In genomic region chr6:30303771-30304398, GRCm38 (mm10) we compare ENCODE assay signal across 8 mouse cellular contexts. TPM values are rescaled to one million over a fixed set of nuclear protein-coding genes. Genes with fewer than 3 reads are reported as not detected.
DNase-seq lines count a peak whose midpoint lies in the region; ATAC-seq and TF ChIP-seq lines count a peak whose summit lies in the region.
"Not testable (repeated sequence)": the region's sequence is repeated elsewhere in the genome, so short reads cannot be mapped to it uniquely, and the experiment has no call there.

No protein-coding gene starts in this region.

- DNase-seq in kidney, postnatal 0 days (ENCODE audit: low spot score); liver, embryonic 14.5 days (ENCODE audit: low read depth in 3 of 3, low spot score in 3 of 3): not testable (repeated sequence)
- DNase-seq in spleen, adult 2 months (ENCODE audit: low read depth in 1 of 2, low spot score in 2 of 2), result peak in 1 of 2 experiments; percentile 32

- H3K4me2 ChIP-seq in forebrain, embryonic 12.5 days, result peak overlapping the region; percentile 81
- peak overlapping the region; percentile 77 for H3K4me2 ChIP-seq in heart, embryonic 15.5 days
- H3K4me2 ChIP-seq in kidney, postnatal 0 days (ENCODE audit: low read length), result peak overlapping the region; percentile 85
- H3K4me2 ChIP-seq in liver, embryonic 14.5 days (ENCODE audit: low read depth), result peak overlapping the region; percentile 94
- H3K4me2 ChIP-seq in midbrain, embryonic 12.5 days (replicated peaks), result peak overlapping the region; percentile 81

- TF ChIP-seq EP300 in liver, embryonic 14.5 days (IDR thresholded peaks at IDR 0.05; ENCODE audit: low read depth), result not testable (repeated sequence)

- H3K79me2 ChIP-seq in C2C12 (ENCODE audit: control insufficient read depth, insufficient read depth), result peaks cover 47% of the 10 kb centered on the region

- TF ChIP-seq POLR2A in bone marrow macrophage, adult 2 months (IDR thresholded peaks at IDR 0.05; ENCODE audit: borderline replicate concordance, low read depth, low read length); spleen, adult 2 months (IDR thresholded peaks at IDR 0.05; ENCODE audit: low read depth, low read length): not testable (repeated sequence)

- H3K9ac ChIP-seq in forebrain, embryonic 12.5 days, result peak overlapping the region; percentile 93
- H3K9ac ChIP-seq in heart, embryonic 15.5 days, result peak overlapping the region; percentile 85
- H3K9ac ChIP-seq in kidney, postnatal 0 days (ENCODE audit: low read depth, low read length), result peak overlapping the region; percentile 81
- H3K9ac ChIP-seq in liver, embryonic 14.5 days (replicated peaks), result peak overlapping the region; percentile 99
- H3K9ac ChIP-seq in midbrain, embryonic 12.5 days (replicated peaks), result peak overlapping the region; percentile 96

- H3K36me3 ChIP-seq in C2C12 (ENCODE audit: control insufficient read depth, insufficient read depth); forebrain, embryonic 12.5 days (replicated peaks); heart, embryonic 15.5 days; kidney, postnatal 0 days (ENCODE audit: insufficient read depth, low read length); liver, embryonic 14.5 days (replicated peaks; ENCODE audit: control insufficient read depth, insufficient read depth, low read depth); midbrain, embryonic 12.5 days; spleen, adult 2 months (ENCODE audit: control insufficient read depth, insufficient read depth, low read length): not testable (repeated sequence)

- WGBS in forebrain, embryonic 12.5 days, result under 1% methylated on average over 52 of the region's 66 CpGs
- WGBS in heart, embryonic 15.5 days, result 0% methylated on average over 46 of the region's 66 CpGs
- WGBS in kidney, postnatal 0 days, result 0% methylated on average over 27 of the region's 66 CpGs
- under 1% methylated on average over 36 of the region's 66 CpGs for WGBS in liver, embryonic 14.5 days (ENCODE audit: insufficient replicate concordance)
- WGBS in midbrain, embryonic 12.5 days, result 0% methylated on average over 52 of the region's 66 CpGs
- WGBS in spleen, adult 2 months, result under 1% methylated on average over 39 of the region's 66 CpGs

- ATAC-seq in forebrain, embryonic 12.5 days (ENCODE audit: low FRiP score); kidney, postnatal 0 days (replicated peaks; ENCODE audit: low FRiP score, low read depth): not testable (repeated sequence)
- ATAC-seq in heart, embryonic 15.5 days (replicated peaks; ENCODE audit: insufficient number of reproducible peaks, insufficient read depth, low FRiP score, low read depth), result peak; percentile 28
- peak; percentile 53; the same call in 1 of the 2 replicates for ATAC-seq in liver, embryonic 14.5 days (ENCODE audit: insufficient read depth)
- ATAC-seq in midbrain, embryonic 12.5 days (ENCODE audit: low FRiP score, low read depth), result peak; percentile 30; the same call in 1 of the 2 replicates

- H3K27ac ChIP-seq in bone marrow macrophage, adult 2 months (ENCODE audit: insufficient read depth, low read depth, low read length), result peak overlapping the region; percentile 69
- H3K27ac ChIP-seq in forebrain, embryonic 12.5 days, result peak overlapping the region; percentile 96
- peak overlapping the region; percentile 96 for H3K27ac ChIP-seq in heart, embryonic 15.5 days
- H3K27ac ChIP-seq in kidney, postnatal 0 days, result peak overlapping the region; percentile 93
- H3K27ac ChIP-seq in liver, embryonic 14.5 days, result peak overlapping the region; percentile 90
- H3K27ac ChIP-seq in midbrain, embryonic 12.5 days (replicated peaks), result peak overlapping the region; percentile 95
- peak overlapping the region; percentile 87 for H3K27ac ChIP-seq in spleen, adult 2 months (ENCODE audit: insufficient read depth, low read length)

- peaks cover 32% of the 10 kb centered on the region for H3K79me3 ChIP-seq in C2C12 (ENCODE audit: low read depth)

- not testable (repeated sequence) for TF ChIP-seq CTCF in C2C12 (IDR thresholded peaks at IDR 0.05; ENCODE audit: control insufficient read depth, insufficient read depth, insufficient read length); bone marrow macrophage, adult 2 months (IDR thresholded peaks at IDR 0.05; ENCODE audit: low read depth, low read length); kidney, postnatal 0 days (IDR thresholded peaks at IDR 0.05; ENCODE audit: low read depth); liver, embryonic 14.5 days (IDR thresholded peaks at IDR 0.05; ENCODE audit: low read depth); spleen, adult 2 months (IDR thresholded peaks at IDR 0.05; ENCODE audit: extremely low read depth, insufficient read depth, insufficient read length, insufficient replicate concordance)

- H3K27me3 ChIP-seq in C2C12 (ENCODE audit: control insufficient read depth, insufficient read depth, insufficient read length); forebrain, embryonic 12.5 days; heart, embryonic 15.5 days; kidney, postnatal 0 days (ENCODE audit: insufficient read depth, low read length); liver, embryonic 14.5 days (ENCODE audit: control insufficient read depth, insufficient read depth, low read length); midbrain, embryonic 12.5 days; spleen, adult 2 months (ENCODE audit: control insufficient read depth, insufficient read depth, low read length): not testable (repeated sequence)

- peaks cover 35% of the 10 kb centered on the region for H3K4me1 ChIP-seq in bone marrow macrophage, adult 2 months (ENCODE audit: control insufficient read depth, insufficient read depth, low read length)
- H3K4me1 ChIP-seq in forebrain, embryonic 12.5 days, result peaks cover 35% of the 10 kb centered on the region
- peaks cover 40% of the 10 kb centered on the region for H3K4me1 ChIP-seq in heart, embryonic 15.5 days (replicated peaks)
- not testable (repeated sequence) for H3K4me1 ChIP-seq in kidney, postnatal 0 days (replicated peaks; ENCODE audit: insufficient read depth, low read length); spleen, adult 2 months (ENCODE audit: control insufficient read depth, insufficient read depth, insufficient read length)
- peaks cover 60 to 73% of the 10 kb centered on the region in 2 experiments for H3K4me1 ChIP-seq in liver, embryonic 14.5 days (replicated peaks; ENCODE audit: control insufficient read depth in 2 of 2, insufficient read depth in 2 of 2, low read length in 1 of 2)
- H3K4me1 ChIP-seq in midbrain, embryonic 12.5 days, result peaks cover 39% of the 10 kb centered on the region

- H3K9me3 ChIP-seq in forebrain, embryonic 12.5 days; heart, embryonic 15.5 days (replicated peaks); kidney, postnatal 0 days (replicated peaks; ENCODE audit: low read length); liver, embryonic 14.5 days (ENCODE audit: control insufficient read depth, low read length); midbrain, embryonic 12.5 days: not testable (repeated sequence)

- H3ac ChIP-seq in C2C12 (ENCODE audit: control insufficient read depth, insufficient read length, low read depth), result peak overlapping the region; percentile 84

- peak overlapping the region; percentile 54 for H3K4me3 ChIP-seq in C2C12 (ENCODE audit: insufficient read depth, poor library complexity, severe bottlenecking)
- H3K4me3 ChIP-seq in bone marrow macrophage, adult 2 months (ENCODE audit: insufficient read depth, low read length), result peak overlapping the region; percentile 71
- peak overlapping the region; percentile 86 for H3K4me3 ChIP-seq in forebrain, embryonic 12.5 days (replicated peaks)
- H3K4me3 ChIP-seq in heart, embryonic 15.5 days, result peak overlapping the region; percentile 77
- peak overlapping the region; percentile 78 for H3K4me3 ChIP-seq in kidney, postnatal 0 days (replicated peaks; ENCODE audit: low read depth, low read length)
- peak overlapping the region; percentile 83 to 90 for H3K4me3 ChIP-seq in liver, embryonic 14.5 days (ENCODE audit: insufficient read depth in 1 of 2, low read depth in 2 of 2, low read length in 2 of 2)
- H3K4me3 ChIP-seq in midbrain, embryonic 12.5 days, result peak overlapping the region; percentile 84
- H3K4me3 ChIP-seq in spleen, adult 2 months (ENCODE audit: extremely low read depth, insufficient read depth, insufficient read length), result peak overlapping the region; percentile 84

RNA-seq across cellular contexts. Expression of gene Ube2h, which starts 0.5 kb away (rescaled TPM):
- 14.9 TPM for polyA plus RNA-seq in C2C12 (2012; fragmentation: generic; extraction: Trizol)
- polyA plus RNA-seq in bone marrow macrophage, adult 2 months (2012; ENCODE audit: insufficient read depth, insufficient read length, missing spikeins), result 38.6 and 39.4 TPM in 2 replicates
- polyA plus RNA-seq in forebrain, embryonic 12.5 days (2016; fragmentation: Nextera tagmentation; extraction: Ambion mirVana), result 56.9 and 62.3 TPM in 2 replicates
- 40.9 and 46.3 TPM in 2 replicates for polyA plus RNA-seq in heart, embryonic 15.5 days (2015; fragmentation: Nextera tagmentation; extraction: Ambion mirVana)
- 38.2 and 38.7 TPM in 2 replicates for polyA plus RNA-seq in kidney, postnatal 0 days (2015; fragmentation: Nextera tagmentation; extraction: Ambion mirVana)
- polyA plus RNA-seq in liver, embryonic 14.5 days (2012; rRNA removed), result 13.8 and 18.7 TPM in 2 replicates
- 27.4 and 29.6 TPM in 2 replicates for polyA plus RNA-seq in liver, embryonic 14.5 days (2014; fragmentation: Nextera tagmentation; extraction: Ambion mirVana)
- polyA plus RNA-seq in midbrain, embryonic 12.5 days (2016; fragmentation: Nextera tagmentation; extraction: Ambion mirVana), result 63.3 and 71.5 TPM in 2 replicates
- 69.7 and 101 TPM in 2 replicates for polyA plus RNA-seq in spleen, adult 2 months (2012; rRNA removed)
